Mouse (Mus musculus): ENCODE measurements around the gene Stx6.

GRCm38 (mm10) chr1:155238126-155238525 is 79.6 kb downstream of the Stx6 start:
- TF ChIP-seq CTCF (IDR thresholded peaks at IDR 0.05; ENCODE audit: extremely low read depth, insufficient read length, insufficient replicate concordance, low read depth, low read length) (no peak), POLR2A (IDR thresholded peaks at IDR 0.05; ENCODE audit: low read depth, low read length) (no peak)
